Mouse (Mus musculus) lung, embryonic 14.5 days (tissue): ENCODE data around the gene Parg. TPM values are rescaled to one million over a fixed set of nuclear protein-coding genes. Genes with fewer than 3 reads are reported as not detected.
"Not testable (repeated sequence)": the region's sequence is repeated elsewhere in the genome, so short reads cannot be mapped to it uniquely, and the experiment has no call there.

Experiments used
- ATAC-seq: fragments of 200-750 bp; cut with Nextera tagmentation; 2 replicates; pipeline ENCODE4 v1.8.0; 2017; ENCODE audit warnings: mild to moderate bottlenecking, moderate TSS enrichment, moderate library complexity; ENCODE audit not compliant: insufficient read depth
- DNase-seq: peaks from one replicate; pipeline ENCODE4 v3.0.0-alpha.2; 2015
- H3K27ac ChIP-seq: fragments of 300-500 bp; sonication (generic); 2 replicates; pipeline ENCODE4 v1.5.1; 2014; ENCODE audit warnings: low read depth, mild to moderate bottlenecking, moderate library complexity
- H3K27me3 ChIP-seq: fragments of 300-500 bp; sonication (generic); 2 replicates; pipeline ENCODE4 v1.6.1; 2014; ENCODE audit warnings: low read length, control low read depth; ENCODE audit not compliant: insufficient read depth
- H3K36me3 ChIP-seq: fragments of 300-500 bp; sonication (generic); 2 replicates; pipeline ENCODE4 v1.6.1; 2014; ENCODE audit warnings: control low read depth; ENCODE audit not compliant: insufficient read depth
- H3K4me1 ChIP-seq: fragments of 300-500 bp; sonication (generic); 2 replicates; pipeline ENCODE4 v1.6.1; 2014; ENCODE audit warnings: antibody characterized with exemption, control low read depth; ENCODE audit not compliant: insufficient read depth
- H3K4me2 ChIP-seq: fragments of 300-500 bp; sonication (generic); 2 replicates; pipeline ENCODE4 v1.6.1; 2014; ENCODE audit warnings: mild to moderate bottlenecking
- H3K4me3 ChIP-seq: fragments of 300-500 bp; sonication (generic); 2 replicates; pipeline ENCODE4 v1.5.1; 2014; ENCODE audit warnings: low read depth, low read length
- H3K9ac ChIP-seq: fragments of 300-500 bp; sonication (generic); 2 replicates; pipeline ENCODE4 v1.6.1; 2014
- H3K9me3 ChIP-seq: fragments of 300-500 bp; sonication (generic); 2 replicates; pipeline ENCODE4 v1.6.1; 2016; ENCODE audit warnings: low read depth, low read length, control low read depth
- CTCF ChIP-seq: IDR thresholded peaks from 2 replicates; pipeline ENCODE4 v1.5.1; 2016; ENCODE audit warnings: antibody characterized with exemption, low read depth
- WGBS: fragments of 180-500 bp; shearing (Covaris S2); extraction: QIAGEN DNeasy Blood & Tissue Kit; methylation state at CpG from one replicate; pipeline ENCODE4 v1.1.7; 2014; 5-methylcytosine and 5-hydroxymethylcytosine counted together
- polyA plus RNA-seq: library from polyadenylated mRNA; unstranded; fragments of >200 nt; fragmentation: Nextera tagmentation; extraction: Ambion mirVana; gene quantifications from 2 replicates; pipeline ENCODE4 v1.2.1, GENCODE M21; 2014

Parg gene
- polyA plus RNA-seq, 1 experiment from 2014 or later: 53.4 TPM

DNA sequence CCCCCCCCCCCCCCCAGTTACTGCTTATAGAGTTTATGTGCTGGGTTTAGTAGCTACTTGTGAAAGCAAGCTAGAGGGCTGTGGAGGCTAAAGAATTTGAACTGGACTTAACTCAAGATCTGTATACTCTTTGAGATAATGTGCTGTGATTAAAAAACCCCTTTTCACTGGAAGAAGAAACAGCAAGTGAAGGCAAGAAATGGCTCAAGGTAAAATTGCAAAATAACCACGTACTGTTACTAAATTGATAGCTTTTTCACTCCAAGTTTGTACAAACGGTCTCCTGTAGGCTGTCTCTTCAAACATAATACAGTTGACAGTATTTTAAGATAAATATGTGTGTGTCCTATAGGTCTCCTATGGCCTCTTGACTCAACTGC is 35.7 kb upstream of the Parg start:
- no peak for TF ChIP-seq CTCF

GRCm38 (mm10) chr14:32166840-32167239 is 34.9 kb upstream of the Parg start:
- WGBS: 61% methylated on average over 1 of the region's 1 CpGs
- Histone ChIP-seq H3K9me3 (no peaks in the 10 kb centered on the region), H3K4me2 (peak overlapping the region; percentile 96), H3K4me1 (peaks cover 7% of the 10 kb centered on the region; the same call in 1 of the 2 replicates), H3K9ac (no peak overlapping the region), H3K27me3 (no peaks in the 10 kb centered on the region), H3K4me3 (peak overlapping the region; percentile 50; the same call in 1 of the 2 replicates), H3K27ac (no peak overlapping the region), H3K36me3 (0 out of 2 replicates have a peak, but pooled peaks cover 7% of the 10 kb centered on the region)
- ATAC-seq: no peak
- no peak for TF ChIP-seq CTCF
- DNase-seq: peak; percentile 16

More for the DNA sequence above, 35.7 kb upstream of the Parg start:
- H3K9me3 ChIP-seq: no peaks in the 10 kb centered on the region
- DNase-seq: no peak
- peak overlapping the region; percentile 50 for H3K4me3 ChIP-seq
- H3K27me3 ChIP-seq: no peaks in the 10 kb centered on the region
- peak overlapping the region; percentile 96 for H3K4me2 ChIP-seq
- no peak overlapping the region; the same call in 1 of the 2 replicates for H3K27ac ChIP-seq
- 0 out of 2 replicates have a peak, but pooled peaks cover 5% of the 10 kb centered on the region for H3K36me3 ChIP-seq
- no peak for ATAC-seq
- peaks cover 9% of the 10 kb centered on the region for H3K4me1 ChIP-seq
- H3K9ac ChIP-seq: no peak overlapping the region
- WGBS: 43% methylated on average over 2 of the region's 2 CpGs

GRCm38 (mm10) chr14:32167326-32167725 is 34.4 kb upstream of the Parg start:
- H3K4me2 ChIP-seq: peak overlapping the region; percentile 31; the same call in 1 of the 2 replicates

GRCm38 (mm10) chr14:32168653-32169231 is 33.0 kb upstream of the Parg start:
- H3K9me3 ChIP-seq: no peaks in the 10 kb centered on the region
- no peak for TF ChIP-seq CTCF
- H3K36me3 ChIP-seq: peaks cover 23% of the 10 kb centered on the region
- H3K27ac ChIP-seq: peak overlapping the region; percentile 77
- peak overlapping the region; percentile 31 for H3K4me2 ChIP-seq
- peaks cover 7% of the 10 kb centered on the region; the same call in 1 of the 2 replicates for H3K4me1 ChIP-seq
- H3K4me3 ChIP-seq: no peak overlapping the region
- ATAC-seq (no peak), DNase-seq (peak; percentile 19)
- no peak overlapping the region; the same call in 1 of the 2 replicates for H3K9ac ChIP-seq
- H3K27me3 ChIP-seq: no peaks in the 10 kb centered on the region
- WGBS: 65% methylated on average over 3 of the region's 3 CpGs

More at GRCm38 (mm10) chr14:32167326-32167725, 34.4 kb upstream of the Parg start:
- ATAC-seq (no peak), DNase-seq (no peak)
- Histone ChIP-seq H3K27me3 (no peaks in the 10 kb centered on the region), H3K9ac (no peak overlapping the region), H3K27ac (no peak overlapping the region; the same call in 1 of the 2 replicates), H3K36me3 (0 out of 2 replicates have a peak, but pooled peaks cover 11% of the 10 kb centered on the region), H3K9me3 (no peaks in the 10 kb centered on the region), H3K4me3 (peak overlapping the region; percentile 17; the same call in 1 of the 2 replicates), H3K4me1 (peaks cover 7% of the 10 kb centered on the region; the same call in 1 of the 2 replicates)
- TF ChIP-seq CTCF: no peak
- 74% methylated on average over 5 of the region's 5 CpGs for WGBS

DNA sequence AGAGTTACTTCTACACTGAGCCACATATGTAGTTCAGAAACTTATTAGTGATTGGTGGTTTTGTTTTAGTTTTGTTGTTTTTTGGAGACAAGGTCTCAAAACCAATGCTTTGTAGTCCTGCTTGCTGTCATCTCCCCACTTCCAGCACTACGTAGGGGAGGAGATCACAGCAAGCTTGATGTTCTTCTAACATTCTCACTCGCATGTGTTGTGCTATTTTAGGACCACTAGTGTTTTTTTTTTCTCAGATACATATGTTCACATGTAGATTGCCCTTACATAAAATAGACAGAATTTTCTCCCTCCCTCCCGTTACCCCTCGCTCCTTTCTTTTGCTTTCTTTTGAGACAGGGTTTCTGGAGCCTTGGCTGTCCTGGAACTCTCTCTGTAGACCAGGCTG is 31.6 kb upstream of the Parg start:
- peaks cover 34% of the 10 kb centered on the region for H3K36me3 ChIP-seq
- no peak overlapping the region for H3K4me2 ChIP-seq
- DNase-seq: no peak
- H3K4me1 ChIP-seq: peaks cover 6% of the 10 kb centered on the region; the same call in 1 of the 2 replicates
- ATAC-seq: no peak
- H3K4me3 ChIP-seq: no peak overlapping the region
- no peak overlapping the region for H3K27ac ChIP-seq
- WGBS: 94% methylated on average over 4 of the region's 4 CpGs
- TF ChIP-seq CTCF: no peak
- no peaks in the 10 kb centered on the region for H3K9me3 ChIP-seq
- no peaks in the 10 kb centered on the region for H3K27me3 ChIP-seq
- H3K9ac ChIP-seq: no peak overlapping the region

DNA sequence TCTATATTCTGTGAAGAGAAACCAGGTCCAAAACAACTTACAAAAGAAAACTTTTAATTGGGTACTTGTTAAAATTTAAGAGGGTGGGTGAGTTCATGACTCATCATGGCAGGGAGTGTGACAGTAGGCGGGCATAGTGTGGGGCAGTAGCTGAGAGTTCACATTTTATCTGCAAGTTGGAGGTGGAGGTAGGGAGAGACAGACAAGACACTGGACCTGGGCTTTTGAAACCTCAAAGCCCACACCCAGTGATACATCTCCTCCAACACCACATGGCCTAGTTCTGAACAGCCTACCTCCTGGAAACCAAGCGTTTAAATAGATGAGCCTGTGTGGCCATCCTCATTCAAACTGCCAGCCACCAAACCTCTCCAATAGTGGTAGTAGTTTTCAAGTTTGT is 26.4 kb upstream of the Parg start:
- DNase-seq: no peak
- no peaks in the 10 kb centered on the region for H3K4me1 ChIP-seq
- H3K9me3 ChIP-seq: no peaks in the 10 kb centered on the region
- ATAC-seq: no peak
- no peaks in the 10 kb centered on the region for H3K27me3 ChIP-seq
- peaks cover 52% of the 10 kb centered on the region for H3K36me3 ChIP-seq
- 88% methylated on average over 2 of the region's 2 CpGs for WGBS
- no peak overlapping the region for H3K9ac ChIP-seq
- H3K27ac ChIP-seq: no peak overlapping the region
- H3K4me3 ChIP-seq: no peak overlapping the region
- TF ChIP-seq CTCF: no peak
- H3K4me2 ChIP-seq: no peak overlapping the region

DNA sequence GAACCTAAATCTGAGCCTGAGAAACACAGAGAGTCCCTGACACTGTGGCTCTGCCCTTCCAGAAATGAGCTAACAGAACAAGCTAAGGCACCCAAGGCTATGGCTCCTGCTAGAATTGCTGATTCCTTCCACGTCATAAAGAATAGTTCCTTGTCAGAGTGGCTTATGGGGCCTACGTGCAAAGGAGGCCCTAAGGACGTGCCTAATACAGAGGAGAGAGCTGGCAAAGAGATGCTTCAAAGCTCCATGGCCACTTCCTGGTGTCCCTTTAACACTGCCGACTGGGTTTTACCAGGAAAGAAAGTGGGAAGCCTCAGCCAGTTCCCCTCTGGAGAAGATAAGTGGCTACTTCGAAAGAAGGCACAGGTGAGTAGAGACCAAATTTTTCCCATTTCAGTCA is 25.2 kb upstream of the Parg start:
- H3K4me1 ChIP-seq, H3K9ac ChIP-seq, ATAC-seq, H3K9me3 ChIP-seq, H3K4me2 ChIP-seq, H3K4me3 ChIP-seq, H3K27me3 ChIP-seq, DNase-seq, H3K27ac ChIP-seq: not testable (repeated sequence)
- H3K36me3 ChIP-seq: peaks cover 55% of the 10 kb centered on the region
- WGBS: 84% methylated on average over 4 of the region's 5 CpGs
